Mouse (Mus musculus): ENCODE data around the gene Hspa12a. TPM values are rescaled to one million over a fixed set of nuclear protein-coding genes. Genes with fewer than 3 reads are reported as not detected.

Hspa12a gene
- polyA plus RNA-seq, 1 experiment: 17.9 TPM

GRCm38 (mm10) chr19:58850719-58851466, 92.6 kb downstream of the Hspa12a start:
- DNase-seq: peak; percentile 58

GRCm38 (mm10) chr19:58849333-58850131, 93.9 kb downstream of the Hspa12a start:
- Histone ChIP-seq H3K27ac (ENCODE audit: insufficient read depth, low read depth, low read length) (no peak overlapping the region), H3K4me1 (ENCODE audit: control insufficient read depth, insufficient read depth, low read length) (peaks cover 19% of the 10 kb centered on the region), H3K4me3 (ENCODE audit: insufficient read depth, low read depth, low read length) (no peak overlapping the region), H3K27me3 (replicated peaks; ENCODE audit: control insufficient read depth, insufficient read depth, low read length) (no peaks in the 10 kb centered on the region), H3K36me3 (ENCODE audit: control insufficient read depth, insufficient read depth, low read length) (no peaks in the 10 kb centered on the region)
- 54% methylated on average over 13 of the region's 13 CpGs for WGBS
- TF ChIP-seq CTCF (conservative IDR thresholded peaks at IDR 0.05; ENCODE audit: insufficient read depth, insufficient read length, low read depth, low read length) (no peak), POLR2A (IDR thresholded peaks at IDR 0.05; ENCODE audit: low read depth, low read length) (no peak)
- no peak for DNase-seq

More at GRCm38 (mm10) chr19:58850719-58851466, 92.6 kb downstream of the Hspa12a start:
- Histone ChIP-seq H3K36me3 (ENCODE audit: control insufficient read depth, insufficient read depth, low read length) (no peaks in the 10 kb centered on the region), H3K27ac (ENCODE audit: insufficient read depth, low read depth, low read length) (no peak overlapping the region), H3K27me3 (replicated peaks; ENCODE audit: control insufficient read depth, insufficient read depth, low read length) (no peaks in the 10 kb centered on the region), H3K4me3 (ENCODE audit: insufficient read depth, low read depth, low read length) (no peak overlapping the region), H3K4me1 (ENCODE audit: control insufficient read depth, insufficient read depth, low read length) (peaks cover 19% of the 10 kb centered on the region)
- 48% methylated on average over 7 of the region's 7 CpGs for WGBS
- TF ChIP-seq POLR2A (IDR thresholded peaks at IDR 0.05; ENCODE audit: low read depth, low read length) (no peak), CTCF (conservative IDR thresholded peaks at IDR 0.05; ENCODE audit: insufficient read depth, insufficient read length, low read depth, low read length) (no peak)

- H3K27me3 ChIP-seq (replicated peaks; ENCODE audit: control insufficient read depth, insufficient read depth, low read length): no peaks in the 10 kb centered on the region
- DNase-seq: no peak
- no peak overlapping the region for H3K27ac ChIP-seq (ENCODE audit: insufficient read depth, low read depth, low read length)
- peaks cover 9% of the 10 kb centered on the region for H3K4me1 ChIP-seq (ENCODE audit: control insufficient read depth, insufficient read depth, low read length)
- no peaks in the 10 kb centered on the region for H3K36me3 ChIP-seq (ENCODE audit: control insufficient read depth, insufficient read depth, low read length)
- TF ChIP-seq CTCF (conservative IDR thresholded peaks at IDR 0.05; ENCODE audit: insufficient read depth, insufficient read length, low read depth, low read length): no peak
- TF ChIP-seq POLR2A (IDR thresholded peaks at IDR 0.05; ENCODE audit: low read depth, low read length): no peak
- no peak overlapping the region for H3K4me3 ChIP-seq (ENCODE audit: insufficient read depth, low read depth, low read length)
- 93% methylated on average over 3 of the region's 3 CpGs for WGBS
These were observed 99.8 kb downstream of the Hspa12a start for GRCm38 (mm10) chr19:58843606-58844005.

- TF ChIP-seq CTCF (conservative IDR thresholded peaks at IDR 0.05; ENCODE audit: insufficient read depth, insufficient read length, low read depth, low read length) (no peak), POLR2A (IDR thresholded peaks at IDR 0.05; ENCODE audit: low read depth, low read length) (no peak)
- H3K27me3 ChIP-seq (replicated peaks; ENCODE audit: control insufficient read depth, insufficient read depth, low read length): no peaks in the 10 kb centered on the region
- no peak overlapping the region for H3K4me3 ChIP-seq (ENCODE audit: insufficient read depth, low read depth, low read length)
- no peak for DNase-seq
- H3K36me3 ChIP-seq (ENCODE audit: control insufficient read depth, insufficient read depth, low read length): no peaks in the 10 kb centered on the region
- no peak overlapping the region for H3K27ac ChIP-seq (ENCODE audit: insufficient read depth, low read depth, low read length)
- 85% methylated on average over 5 of the region's 5 CpGs for WGBS
- H3K4me1 ChIP-seq (ENCODE audit: control insufficient read depth, insufficient read depth, low read length): peaks cover 19% of the 10 kb centered on the region
These were observed 102.7 kb downstream of the Hspa12a start for GRCm38 (mm10) chr19:58840721-58841271.

- Histone ChIP-seq H3K4me3 (ENCODE audit: insufficient read depth, low read depth, low read length) (no peak overlapping the region), H3K4me1 (ENCODE audit: control insufficient read depth, insufficient read depth, low read length) (peaks cover 21% of the 10 kb centered on the region), H3K27me3 (replicated peaks; ENCODE audit: control insufficient read depth, insufficient read depth, low read length) (no peaks in the 10 kb centered on the region), H3K36me3 (ENCODE audit: control insufficient read depth, insufficient read depth, low read length) (no peaks in the 10 kb centered on the region), H3K27ac (ENCODE audit: insufficient read depth, low read depth, low read length) (no peak overlapping the region)
- no peak for TF ChIP-seq CTCF (conservative IDR thresholded peaks at IDR 0.05; ENCODE audit: insufficient read depth, insufficient read length, low read depth, low read length)
- no peak for TF ChIP-seq POLR2A (IDR thresholded peaks at IDR 0.05; ENCODE audit: low read depth, low read length)
- WGBS: 33% methylated on average over 4 of the region's 4 CpGs
- peak; percentile 73 for DNase-seq
These were observed 103.6 kb downstream of the Hspa12a start for GRCm38 (mm10) chr19:58839806-58840205.

GRCm38 (mm10) chr19:58839345-58839744, 104.1 kb downstream of the Hspa12a start:
- H3K4me1 ChIP-seq (ENCODE audit: control insufficient read depth, insufficient read depth, low read length): peaks cover 22% of the 10 kb centered on the region
- TF ChIP-seq POLR2A (IDR thresholded peaks at IDR 0.05; ENCODE audit: low read depth, low read length) (no peak), CTCF (conservative IDR thresholded peaks at IDR 0.05; ENCODE audit: insufficient read depth, insufficient read length, low read depth, low read length) (no peak)
- DNase-seq: no peak
- no peaks in the 10 kb centered on the region for H3K27me3 ChIP-seq (replicated peaks; ENCODE audit: control insufficient read depth, insufficient read depth, low read length)
- no peak overlapping the region for H3K4me3 ChIP-seq (ENCODE audit: insufficient read depth, low read depth, low read length)
- H3K27ac ChIP-seq (ENCODE audit: insufficient read depth, low read depth, low read length): peak overlapping the region; percentile 52
- 78% methylated on average over 3 of the region's 3 CpGs for WGBS
- H3K36me3 ChIP-seq (ENCODE audit: control insufficient read depth, insufficient read depth, low read length): no peaks in the 10 kb centered on the region

- no peaks in the 10 kb centered on the region for H3K36me3 ChIP-seq (ENCODE audit: control insufficient read depth, insufficient read depth, low read length)
- peak overlapping the region; percentile 52; the same call in 1 of the 2 replicates for H3K27ac ChIP-seq (ENCODE audit: insufficient read depth, low read depth, low read length)
- no peak for TF ChIP-seq CTCF (conservative IDR thresholded peaks at IDR 0.05; ENCODE audit: insufficient read depth, insufficient read length, low read depth, low read length)
- TF ChIP-seq POLR2A (IDR thresholded peaks at IDR 0.05; ENCODE audit: low read depth, low read length): no peak
- 51% methylated on average over 9 of the region's 9 CpGs for WGBS
- peaks cover 23% of the 10 kb centered on the region for H3K4me1 ChIP-seq (ENCODE audit: control insufficient read depth, insufficient read depth, low read length)
- no peak overlapping the region for H3K4me3 ChIP-seq (ENCODE audit: insufficient read depth, low read depth, low read length)
- no peaks in the 10 kb centered on the region for H3K27me3 ChIP-seq (replicated peaks; ENCODE audit: control insufficient read depth, insufficient read depth, low read length)
- DNase-seq: peak; percentile 69
These were observed 104.7 kb downstream of the Hspa12a start for GRCm38 (mm10) chr19:58838706-58839105.

Data from kidney, adult 2 months (tissue).